Mouse (Mus musculus): ENCODE measurements at regions not wholly inside any gene's neighbourhood (a gene's known extent, or its start where the extent isn't known, plus 50 kb on each side); places are given as distances from the start of the nearest gene placed in this dataset.
"Not testable (repeated sequence)": the region's sequence is repeated elsewhere in the genome, so short reads cannot be mapped to it uniquely, and the experiment has no call there.

DNA sequence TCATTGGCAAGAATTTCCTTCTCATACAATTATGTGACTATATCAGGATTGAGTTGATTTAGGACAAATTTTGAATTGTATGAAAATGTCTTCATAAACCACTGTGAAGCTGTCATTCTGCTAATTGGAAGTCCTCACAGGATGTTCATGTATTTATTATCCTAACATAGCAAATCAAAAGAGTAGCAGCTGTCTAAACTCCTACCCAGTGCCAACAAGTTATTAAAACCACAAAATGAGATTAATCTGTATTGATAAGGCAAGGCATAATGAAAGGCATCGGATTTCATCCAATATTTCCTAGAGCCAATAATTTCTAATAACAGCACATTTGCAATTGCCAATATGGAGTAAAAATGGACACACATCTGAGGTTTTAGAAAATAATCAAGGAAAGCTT lies 217.6 kb upstream of the Tmprss15 start:
- DNase-seq = no peak

- DNase-seq = not testable (repeated sequence)
Measured at GRCm38 (mm10) chr16:79296621-79297020, 205.7 kb upstream of the Tmprss15 start.

DNA sequence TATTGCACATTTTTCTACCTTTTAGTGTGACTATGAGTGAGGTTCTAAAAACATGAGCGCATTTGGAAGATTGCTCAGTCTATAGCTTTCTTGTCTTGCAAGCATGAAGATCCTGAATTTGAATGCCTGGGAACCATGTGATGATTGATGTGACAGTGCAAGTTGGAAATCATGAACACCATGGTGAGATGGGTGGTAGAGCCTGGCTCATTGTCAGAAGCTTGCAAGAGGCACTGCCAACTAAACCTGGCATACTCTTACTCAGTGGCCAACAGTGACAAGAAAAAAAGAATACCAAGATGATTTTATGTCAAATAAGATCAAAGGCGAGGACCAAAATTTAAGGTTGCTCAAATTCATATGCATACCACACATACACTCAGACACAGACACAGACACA lies 188.1 kb upstream of the Tmprss15 start:
- no peak for DNase-seq

DNA sequence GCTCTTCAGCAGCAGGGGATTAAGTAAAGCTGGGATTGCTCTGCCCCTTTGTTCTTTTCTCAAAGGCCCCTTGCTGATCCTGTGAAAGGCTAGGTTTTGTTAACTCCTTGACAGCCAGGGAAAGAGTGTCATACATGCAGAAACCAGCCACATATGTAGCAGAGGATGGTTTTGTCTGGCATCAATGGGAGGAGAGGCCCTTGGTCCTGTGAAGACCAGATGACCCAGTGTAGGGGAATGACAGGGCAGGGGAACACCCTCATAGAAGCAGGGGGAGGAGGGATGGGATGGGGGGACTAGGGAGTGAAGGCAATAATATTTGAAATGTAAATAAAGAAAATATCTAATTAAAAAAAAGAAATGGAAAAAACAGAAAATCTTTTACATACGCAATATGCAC lies 165.6 kb upstream of the Tmprss15 start:
- DNase-seq = no peak

DNA sequence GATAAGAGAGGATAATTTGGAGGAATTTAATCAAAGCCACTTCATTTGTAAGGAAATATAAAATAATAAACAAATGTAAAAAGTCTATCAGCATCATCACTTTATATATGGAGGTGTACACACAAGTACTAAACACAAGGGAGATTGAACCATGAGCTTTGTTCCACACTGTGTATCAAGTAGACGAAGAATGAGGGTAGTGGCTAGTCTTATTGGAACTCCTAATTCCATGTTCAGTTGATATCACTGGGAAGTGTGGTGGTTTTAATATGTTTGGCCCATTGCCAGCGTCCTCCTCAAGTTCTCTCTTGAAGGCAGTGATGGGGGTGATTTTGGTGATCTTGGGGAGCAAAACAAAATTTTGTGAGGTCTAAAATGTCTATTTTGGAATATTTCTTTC lies 165.2 kb upstream of the Tmprss15 start:
- DNase-seq = no peak

DNA sequence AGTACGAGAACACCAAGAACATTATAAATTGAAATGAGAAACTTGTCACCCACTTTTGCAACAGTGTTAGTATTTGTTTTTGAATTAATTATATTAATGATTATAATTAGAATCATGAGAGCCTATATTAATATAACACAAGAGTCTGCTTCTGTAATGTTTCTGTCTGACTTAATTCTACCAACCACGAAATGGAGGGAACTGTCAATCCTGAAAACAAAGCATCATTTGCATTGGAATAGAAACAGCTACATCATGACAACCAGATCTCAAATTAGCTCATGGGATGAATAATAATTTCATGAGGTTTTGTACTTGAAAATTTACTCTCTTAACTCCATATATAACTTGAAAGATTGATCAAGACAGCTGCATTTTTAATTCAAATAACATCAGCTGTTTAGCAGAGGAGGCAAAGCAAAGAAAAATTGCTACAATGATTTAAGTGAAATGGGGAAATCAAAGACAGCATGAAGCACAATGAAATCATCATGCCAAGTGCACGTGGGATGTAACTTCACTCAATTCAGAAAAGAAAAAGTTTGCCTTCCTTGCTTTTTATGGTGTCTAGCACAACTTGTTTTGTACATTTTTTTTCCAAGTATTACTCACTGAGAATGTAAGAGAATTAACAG lies 150.1 kb upstream of the Tmprss15 start:
- no peak for DNase-seq

DNA sequence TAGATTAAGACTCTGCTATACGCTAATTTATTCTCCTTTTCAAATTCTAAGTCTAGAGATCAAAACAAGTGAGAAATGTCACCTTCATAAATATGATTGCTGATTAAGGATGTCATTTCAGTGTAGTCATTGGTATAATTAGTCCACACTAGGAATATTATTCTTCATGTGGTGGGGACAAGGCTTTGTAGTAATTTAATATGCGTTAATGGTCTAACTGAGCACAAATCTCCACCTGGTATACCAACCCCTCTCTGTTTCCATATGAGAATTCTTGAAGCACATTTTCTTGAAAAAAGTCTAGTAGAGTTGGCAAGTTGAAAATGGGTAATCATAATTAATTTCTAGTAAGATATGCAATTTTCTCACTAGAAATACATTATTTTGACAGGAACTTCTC lies 149.3 kb upstream of the Tmprss15 start:
- DNase-seq = no peak

GRCm38 (mm10) chr16:79191196-79191595 lies 100.3 kb upstream of the Tmprss15 start:
- no peak for DNase-seq

DNA sequence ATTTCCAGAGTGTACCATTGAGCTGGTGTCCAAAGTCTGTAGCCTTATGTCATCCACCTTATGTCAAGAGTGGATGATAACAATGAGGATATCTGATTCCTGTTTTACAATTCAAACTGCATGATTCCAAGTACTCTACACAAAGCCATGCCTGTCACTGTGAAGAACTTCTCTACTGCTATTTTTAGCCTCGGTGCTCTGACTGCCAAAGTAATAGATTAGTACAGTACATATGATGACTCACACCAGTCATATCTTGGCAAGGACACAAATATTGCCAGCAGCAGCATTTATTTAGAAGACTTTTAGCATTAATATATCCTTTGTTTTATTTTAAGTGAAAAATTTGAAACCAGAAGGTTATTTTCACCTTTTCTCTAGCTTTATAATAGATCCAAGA lies 95.6 kb upstream of the Tmprss15 start:
- DNase-seq = peak; percentile 5

DNA sequence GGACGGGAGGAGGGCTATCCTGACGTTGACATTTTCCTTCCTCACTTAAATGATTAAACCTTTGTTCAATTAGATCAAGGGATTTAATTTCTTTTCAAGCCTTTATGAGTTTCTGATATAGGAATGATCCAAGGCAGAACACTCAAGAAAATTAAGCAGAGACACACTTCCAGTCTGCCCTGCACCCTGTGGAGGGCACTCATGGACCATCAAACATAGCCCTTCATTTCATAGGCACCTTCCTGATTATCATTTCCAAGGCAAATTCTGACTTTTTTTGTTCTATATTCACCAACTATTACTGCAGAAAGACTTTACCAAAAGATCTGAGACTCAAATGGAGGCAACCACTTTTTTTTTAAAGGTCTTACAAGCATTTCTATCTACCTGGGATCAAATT lies 91.6 kb upstream of the Tmprss15 start:
- DNase-seq = peak; percentile 15

DNA sequence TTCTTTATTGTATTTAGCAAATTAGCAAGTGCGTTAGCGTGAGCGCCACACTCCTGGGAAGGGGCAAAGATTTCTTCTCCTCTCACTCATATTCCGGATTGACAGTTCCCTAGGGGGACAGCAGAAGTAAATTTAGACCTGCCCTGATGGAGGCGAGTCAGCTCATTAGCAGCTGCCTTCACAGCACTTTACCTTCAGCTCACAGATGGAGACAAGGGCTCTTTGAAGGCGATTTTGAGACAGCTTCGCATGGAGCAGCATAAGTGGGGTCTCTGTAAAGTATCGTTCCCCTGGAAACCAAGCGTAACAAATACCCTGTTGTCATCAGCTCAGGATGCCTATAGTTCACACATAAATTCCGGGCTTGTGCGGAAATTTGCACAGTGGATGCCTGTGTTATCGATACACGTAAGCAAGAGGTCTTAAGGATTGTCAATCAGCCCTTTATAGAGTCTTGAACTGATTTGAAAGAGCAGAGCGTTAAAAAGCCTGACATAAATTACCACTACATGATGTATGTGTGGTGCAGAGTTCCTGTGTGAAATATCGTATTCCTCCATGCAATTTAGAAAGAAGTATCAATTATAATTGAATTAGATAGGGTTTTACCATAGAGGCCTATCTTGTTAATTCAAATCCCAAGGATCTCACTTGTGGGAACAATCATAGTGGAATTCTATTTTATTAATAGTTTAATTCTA lies 86.6 kb upstream of the Tmprss15 start:
- DNase-seq = no peak

GRCm38 (mm10) chr16:79176832-79177243 lies 85.9 kb upstream of the Tmprss15 start:
- DNase-seq = no peak

DNA sequence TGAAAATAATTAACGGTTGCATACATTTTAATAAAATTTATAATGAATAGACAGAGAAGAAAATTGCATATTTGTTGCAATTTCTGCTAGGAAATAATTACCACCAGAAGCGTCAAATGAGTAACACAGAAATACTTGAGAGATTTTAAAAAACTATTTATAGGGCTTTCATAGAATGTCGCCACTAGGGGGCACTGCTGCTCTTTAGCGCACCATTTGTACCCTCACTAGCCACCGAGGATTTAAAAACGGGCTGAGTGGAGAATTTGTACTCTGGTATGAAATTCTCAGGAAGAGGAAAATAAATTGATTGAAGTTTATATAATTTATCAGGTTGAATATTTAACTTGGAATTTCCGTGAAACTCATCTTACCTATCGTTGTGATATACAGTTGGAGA lies 77.3 kb upstream of the Tmprss15 start:
- DNase-seq = peak; percentile 65

GRCm38 (mm10) chr16:79142813-79143212 lies 51.9 kb upstream of the Tmprss15 start:
- DNase-seq = no peak
